Mouse (Mus musculus): ENCODE data around the gene Mei1. TPM values are rescaled to one million over a fixed set of nuclear protein-coding genes. Genes with fewer than 3 reads are reported as not detected.
A peak's percentile ranks its signal among the peaks of the same experiment; 100 is the strongest.

Gene Mei1
- polyA plus RNA-seq, 1 experiment from 2014 or later = 0.09 TPM

- Histone ChIP-seq H3K4me2 (replicated peaks) (no peak overlapping the region), H3K27me3 (no peaks in the 10 kb centered on the region), H3K4me1 (peaks cover 16% of the 10 kb centered on the region), H3K9me3 (no peaks in the 10 kb centered on the region), H3K27ac (peak overlapping the region; percentile 50; the same call in 1 of the 2 replicates), H3K36me3 (peaks cover 15% of the 10 kb centered on the region), H3K9ac (no peak overlapping the region), H3K4me3 (no peak overlapping the region)
- no peak for ATAC-seq (ENCODE audit: insufficient number of reproducible peaks, insufficient read depth, low FRiP score, low TSS enrichment)
- 91% methylated on average over 5 of the region's 5 CpGs for WGBS
Measured at GRCm38 (mm10) chr15:82144157-82144556, 74.4 kb downstream of the Mei1 start.

GRCm38 (mm10) chr15:82145408-82145807 lies 75.6 kb downstream of the Mei1 start:
- H3K27ac ChIP-seq = peak overlapping the region; percentile 98
- no peaks in the 10 kb centered on the region for H3K9me3 ChIP-seq
- no peak overlapping the region for H3K4me3 ChIP-seq
- H3K9ac ChIP-seq = no peak overlapping the region
- H3K4me2 ChIP-seq (replicated peaks) = no peak overlapping the region
- no peaks in the 10 kb centered on the region for H3K27me3 ChIP-seq
- H3K4me1 ChIP-seq = peaks cover 20% of the 10 kb centered on the region
- no peak for ATAC-seq (ENCODE audit: insufficient number of reproducible peaks, insufficient read depth, low FRiP score, low TSS enrichment)
- H3K36me3 ChIP-seq = peaks cover 13% of the 10 kb centered on the region
- WGBS = 66% methylated on average over 2 of the region's 2 CpGs

- H3K9me3 ChIP-seq = no peaks in the 10 kb centered on the region
- ATAC-seq (ENCODE audit: insufficient number of reproducible peaks, insufficient read depth, low FRiP score, low TSS enrichment) = no peak
- H3K36me3 ChIP-seq = peaks cover 9% of the 10 kb centered on the region
- peaks cover 22% of the 10 kb centered on the region for H3K4me1 ChIP-seq
- H3K27me3 ChIP-seq = no peaks in the 10 kb centered on the region
- peak overlapping the region; percentile 98 for H3K27ac ChIP-seq
- H3K4me3 ChIP-seq = peak overlapping the region; percentile 9
- WGBS = 18% methylated on average over 11 of the region's 11 CpGs
- H3K9ac ChIP-seq = no peak overlapping the region
- H3K4me2 ChIP-seq (replicated peaks) = peak overlapping the region; percentile 74
Measured at GRCm38 (mm10) chr15:82145851-82146769, 76.3 kb downstream of the Mei1 start.

GRCm38 (mm10) chr15:82146770-82147610 lies 77.2 kb downstream of the Mei1 start, which contains the start of gene Srebf2:
Gene Srebf2 (plus strand): TSS chr15:82147181.
- WGBS = under 1% methylated on average over 73 of the region's 79 CpGs
- H3K4me2 ChIP-seq (replicated peaks) = peak within 1 kb of the TSS; percentile 74
- peak; percentile 96 for ATAC-seq (ENCODE audit: insufficient number of reproducible peaks, insufficient read depth, low FRiP score, low TSS enrichment)

GRCm38 (mm10) chr15:82147611-82148111 lies 77.9 kb downstream of the Mei1 start:
- no peak for ATAC-seq (ENCODE audit: insufficient number of reproducible peaks, insufficient read depth, low FRiP score, low TSS enrichment)
- peak overlapping the region; percentile 98 for H3K27ac ChIP-seq
- H3K9ac ChIP-seq = peak overlapping the region; percentile 93
- no peaks in the 10 kb centered on the region for H3K27me3 ChIP-seq
- H3K4me3 ChIP-seq = peak overlapping the region; percentile 88
- H3K36me3 ChIP-seq = no peaks in the 10 kb centered on the region
- no peaks in the 10 kb centered on the region for H3K9me3 ChIP-seq
- H3K4me2 ChIP-seq (replicated peaks) = peak overlapping the region; percentile 74
- under 1% methylated on average over 50 of the region's 50 CpGs for WGBS
- peaks cover 30% of the 10 kb centered on the region for H3K4me1 ChIP-seq

More at GRCm38 (mm10) chr15:82146770-82147610, 77.2 kb downstream of the Mei1 start, which contains the start of gene Srebf2:
- Histone ChIP-seq H3K9ac (peak within 1 kb of the TSS; percentile 93), H3K4me1 (peaks cover 23% of the 10 kb centered on the region), H3K27me3 (no peaks in the 10 kb centered on the region), H3K9me3 (no peaks in the 10 kb centered on the region), H3K36me3 (0 out of 2 replicates have a peak, but pooled peaks cover under 1% of the 10 kb centered on the region), H3K27ac (peak within 1 kb of the TSS; percentile 98), H3K4me3 (peak within 1 kb of the TSS; percentile 88)

- peak overlapping the region; percentile 74 for H3K4me2 ChIP-seq (replicated peaks)
- H3K27me3 ChIP-seq = no peaks in the 10 kb centered on the region
- H3K9ac ChIP-seq = peak overlapping the region; percentile 93
- peaks cover 33% of the 10 kb centered on the region for H3K4me1 ChIP-seq
- no peak for ATAC-seq (ENCODE audit: insufficient number of reproducible peaks, insufficient read depth, low FRiP score, low TSS enrichment)
- H3K27ac ChIP-seq = peak overlapping the region; percentile 98; the same call in 1 of the 2 replicates
- no peaks in the 10 kb centered on the region for H3K9me3 ChIP-seq
- WGBS = 29% methylated on average over 9 of the region's 9 CpGs
- peak overlapping the region; percentile 88 for H3K4me3 ChIP-seq
- no peaks in the 10 kb centered on the region for H3K36me3 ChIP-seq
Measured at GRCm38 (mm10) chr15:82148510-82148911, 78.7 kb downstream of the Mei1 start.

- no peaks in the 10 kb centered on the region for H3K9me3 ChIP-seq
- H3K36me3 ChIP-seq = no peaks in the 10 kb centered on the region
- no peak overlapping the region for H3K4me2 ChIP-seq (replicated peaks)
- no peak overlapping the region for H3K9ac ChIP-seq
- H3K4me3 ChIP-seq = no peak overlapping the region
- ATAC-seq (ENCODE audit: insufficient number of reproducible peaks, insufficient read depth, low FRiP score, low TSS enrichment) = no peak
- H3K4me1 ChIP-seq = peaks cover 39% of the 10 kb centered on the region
- H3K27me3 ChIP-seq = no peaks in the 10 kb centered on the region
- H3K27ac ChIP-seq = no peak overlapping the region
Measured at GRCm38 (mm10) chr15:82150042-82150441, 80.2 kb downstream of the Mei1 start.

- Histone ChIP-seq H3K36me3 (no peaks in the 10 kb centered on the region), H3K9ac (no peak overlapping the region), H3K9me3 (no peaks in the 10 kb centered on the region), H3K4me3 (no peak overlapping the region), H3K4me2 (replicated peaks) (no peak overlapping the region), H3K4me1 (peaks cover 32% of the 10 kb centered on the region), H3K27ac (no peak overlapping the region), H3K27me3 (no peaks in the 10 kb centered on the region)
- ATAC-seq (ENCODE audit: insufficient number of reproducible peaks, insufficient read depth, low FRiP score, low TSS enrichment) = no peak
- WGBS = 93% methylated on average over 4 of the region's 4 CpGs
Measured at GRCm38 (mm10) chr15:82151176-82151575, 81.4 kb downstream of the Mei1 start.

- H3K4me3 ChIP-seq = no peak overlapping the region
- H3K36me3 ChIP-seq = peaks cover 5% of the 10 kb centered on the region; the same call in 1 of the 2 replicates
- no peak overlapping the region for H3K4me2 ChIP-seq (replicated peaks)
- H3K9me3 ChIP-seq = no peaks in the 10 kb centered on the region
- H3K4me1 ChIP-seq = peaks cover 36% of the 10 kb centered on the region
- ATAC-seq (ENCODE audit: insufficient number of reproducible peaks, insufficient read depth, low FRiP score, low TSS enrichment) = no peak
- 91% methylated on average over 12 of the region's 12 CpGs for WGBS
- H3K27me3 ChIP-seq = no peaks in the 10 kb centered on the region
- no peak overlapping the region for H3K9ac ChIP-seq
- H3K27ac ChIP-seq = 0 out of 2 replicates have a peak overlapping the region, but pooled peaks have one; percentile 31
Measured at GRCm38 (mm10) chr15:82152022-82152421, 82.2 kb downstream of the Mei1 start.

GRCm38 (mm10) chr15:82152435-82152834 lies 82.6 kb downstream of the Mei1 start:
- no peak overlapping the region for H3K4me2 ChIP-seq (replicated peaks)
- WGBS = 84% methylated on average over 7 of the region's 7 CpGs
- H3K27me3 ChIP-seq = no peaks in the 10 kb centered on the region
- H3K4me3 ChIP-seq = no peak overlapping the region
- peaks cover 5% of the 10 kb centered on the region; the same call in 1 of the 2 replicates for H3K36me3 ChIP-seq
- H3K4me1 ChIP-seq = peaks cover 39% of the 10 kb centered on the region
- H3K9me3 ChIP-seq = no peaks in the 10 kb centered on the region
- no peak overlapping the region for H3K9ac ChIP-seq
- 0 out of 2 replicates have a peak overlapping the region, but pooled peaks have one; percentile 31 for H3K27ac ChIP-seq
- no peak for ATAC-seq (ENCODE audit: insufficient number of reproducible peaks, insufficient read depth, low FRiP score, low TSS enrichment)

- H3K9me3 ChIP-seq = no peaks in the 10 kb centered on the region
- H3K27me3 ChIP-seq = no peaks in the 10 kb centered on the region
- H3K36me3 ChIP-seq = peaks cover 5% of the 10 kb centered on the region; the same call in 1 of the 2 replicates
- H3K4me3 ChIP-seq = no peak overlapping the region
- no peak overlapping the region for H3K9ac ChIP-seq
- H3K27ac ChIP-seq = no peak overlapping the region
- H3K4me2 ChIP-seq (replicated peaks) = no peak overlapping the region
- H3K4me1 ChIP-seq = peaks cover 61% of the 10 kb centered on the region
- WGBS = 87% methylated on average over 6 of the region's 6 CpGs
- no peak for ATAC-seq (ENCODE audit: insufficient number of reproducible peaks, insufficient read depth, low FRiP score, low TSS enrichment)
Measured at GRCm38 (mm10) chr15:82156298-82156697, 86.5 kb downstream of the Mei1 start.
